Mouse (Mus musculus): ENCODE results near the gene Rnf185. TPM values are rescaled to one million over a fixed set of nuclear protein-coding genes. Genes with fewer than 3 reads are reported as not detected.

Rnf185 gene
- total RNA-seq, 2 experiments from 2014 or later, result 18.6 to 20.3 TPM

GRCm38 (mm10) chr11:3369449-3369848 is 82.7 kb downstream of the Rnf185 start:
- intact Hi-C loops (cut with DNase I), result no loop called here
- no peak for DNase-seq

- no peak for DNase-seq
- intact Hi-C loops (cut with DNase I), result no loop called here
These were observed 83.2 kb downstream of the Rnf185 start for GRCm38 (mm10) chr11:3368983-3369382.

GRCm38 (mm10) chr11:3366411-3366810 is 85.8 kb downstream of the Rnf185 start:
- no peak for DNase-seq
- intact Hi-C loops (cut with DNase I), result no loop called here

Other genes with a start within 250 kb of the Rnf185 start
- 10 to 100 TPM; 37.9 to 41.4 TPM for gene Eif4enif1, start 250.0 kb downstream of the Rnf185 start, total RNA-seq (2021)
- 10 to 100 TPM; 61.8 to 63.3 TPM for gene Drg1, start 185.9 kb downstream of the Rnf185 start, total RNA-seq (2021)
- gene Patz1, start 163.5 kb downstream of the Rnf185 start, total RNA-seq (2021), result 10 to 100 TPM; 24.9 to 31.0 TPM
- gene Pik3ip1, start 122.0 kb downstream of the Rnf185 start, total RNA-seq (2021), result 10 to 100 TPM; 49.4 to 66.2 TPM
- gene Limk2, start 43.2 kb downstream of the Rnf185 start, total RNA-seq (2021), result 10 to 100 TPM; 17.6 to 24.8 TPM
- gene Pla2g3, start 35.9 kb upstream of the Rnf185 start, total RNA-seq (2021), result not detected
- 10 to 100 TPM; 15.7 to 25.8 TPM for gene Inpp5j, start 52.5 kb upstream of the Rnf185 start, total RNA-seq (2021)
- 10 to 100 TPM; 37.6 to 43.8 TPM for gene Selenom, start 62.3 kb upstream of the Rnf185 start, total RNA-seq (2021)
- gene Smtn, start 88.2 kb upstream of the Rnf185 start, total RNA-seq (2021), result 100 to 1,000 TPM; 146 to 153 TPM
- gene Morc2a, start 196.8 kb upstream of the Rnf185 start, total RNA-seq (2021), result 10 to 100 TPM; 18.7 to 22.0 TPM

Measured in heart, postnatal 36 days (tissue).